Mouse (Mus musculus): ENCODE data around the gene Tgfb3. TPM values are rescaled to one million over a fixed set of nuclear protein-coding genes. Genes with fewer than 3 reads are reported as not detected.

The Tgfb3 gene
- polyA plus RNA-seq, 1 experiment from 2014 or later: 4.0 TPM

DNA sequence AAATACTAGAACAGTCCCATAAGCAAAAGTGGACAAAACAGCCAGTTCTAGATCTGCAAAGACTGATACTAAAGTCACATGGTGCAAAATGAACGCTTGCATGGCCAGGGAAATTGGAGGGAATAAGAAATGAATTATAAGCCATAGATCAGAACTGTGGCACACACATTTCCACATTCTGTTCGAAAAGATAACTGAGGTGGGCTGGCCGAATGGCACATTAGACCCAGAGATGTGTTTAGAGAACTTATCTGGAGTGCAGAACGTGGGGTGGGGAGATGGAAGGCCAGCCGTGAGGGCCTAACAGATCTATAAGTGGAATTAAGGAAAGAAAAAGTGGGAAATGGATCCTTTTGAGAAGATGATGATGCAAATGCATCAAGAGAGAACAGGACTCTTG, 27.4 kb downstream of the Tgfb3 start:
- WGBS: 92% methylated on average over 5 of the region's 5 CpGs
- Histone ChIP-seq H3K4me1 (ENCODE audit: control insufficient read depth, insufficient read depth, low read length) (no peaks in the 10 kb centered on the region), H3K27me3 (replicated peaks; ENCODE audit: control insufficient read depth, insufficient read depth, low read length) (no peaks in the 10 kb centered on the region), H3K4me2 (ENCODE audit: low read length) (no peak overlapping the region), H3K36me3 (ENCODE audit: control insufficient read depth, insufficient read depth, low read length) (0 out of 2 replicates have a peak, but pooled peaks cover 4% of the 10 kb centered on the region), H3K9me3 (replicated peaks; ENCODE audit: control insufficient read depth, low read length) (no peaks in the 10 kb centered on the region), H3K9ac (ENCODE audit: low read length) (no peak overlapping the region), H3K4me3 (ENCODE audit: low read depth, low read length) (no peak overlapping the region), H3K27ac (ENCODE audit: low read depth, low read length) (no peak overlapping the region)
- DNase-seq (ENCODE audit: low spot score): no peak
- no peak for ATAC-seq

GRCm38 (mm10) chr12:86049813-86050212, 29.0 kb downstream of the Tgfb3 start:
- Histone ChIP-seq H3K9ac (ENCODE audit: low read length) (no peak overlapping the region), H3K9me3 (replicated peaks; ENCODE audit: control insufficient read depth, low read length) (no peaks in the 10 kb centered on the region), H3K4me2 (ENCODE audit: low read length) (no peak overlapping the region), H3K4me1 (ENCODE audit: control insufficient read depth, insufficient read depth, low read length) (no peaks in the 10 kb centered on the region), H3K27me3 (replicated peaks; ENCODE audit: control insufficient read depth, insufficient read depth, low read length) (no peaks in the 10 kb centered on the region), H3K36me3 (ENCODE audit: control insufficient read depth, insufficient read depth, low read length) (no peaks in the 10 kb centered on the region), H3K4me3 (ENCODE audit: low read depth, low read length) (no peak overlapping the region), H3K27ac (ENCODE audit: low read depth, low read length) (no peak overlapping the region)
- 60% methylated on average over 6 of the region's 6 CpGs for WGBS
- ATAC-seq (no peak), DNase-seq (ENCODE audit: low spot score) (no peak)

DNA sequence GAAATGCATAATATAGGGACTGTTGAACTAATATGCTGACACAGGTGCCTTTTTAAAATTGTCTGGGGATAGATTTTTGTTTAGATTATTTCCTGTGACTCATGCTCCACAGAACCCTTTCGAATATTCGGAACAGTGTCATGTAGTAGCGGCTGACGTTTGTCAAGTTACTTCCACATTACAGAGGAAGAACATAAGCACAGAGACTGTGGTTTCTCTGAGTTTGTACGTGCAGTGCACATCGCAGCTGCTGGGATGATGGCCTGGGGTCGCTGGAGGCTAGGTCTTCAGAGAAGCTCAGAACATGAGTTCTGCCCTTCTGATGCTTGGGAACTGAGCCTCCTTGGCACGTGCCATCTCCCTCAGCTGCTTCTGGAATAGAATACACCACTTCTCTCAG, 31.5 kb downstream of the Tgfb3 start:
- WGBS: 91% methylated on average over 8 of the region's 8 CpGs
- Histone ChIP-seq H3K4me1 (ENCODE audit: control insufficient read depth, insufficient read depth, low read length) (no peaks in the 10 kb centered on the region), H3K4me3 (ENCODE audit: low read depth, low read length) (no peak overlapping the region), H3K9ac (ENCODE audit: low read length) (no peak overlapping the region), H3K27me3 (replicated peaks; ENCODE audit: control insufficient read depth, insufficient read depth, low read length) (no peaks in the 10 kb centered on the region), H3K36me3 (ENCODE audit: control insufficient read depth, insufficient read depth, low read length) (no peaks in the 10 kb centered on the region), H3K27ac (ENCODE audit: low read depth, low read length) (no peak overlapping the region), H3K9me3 (replicated peaks; ENCODE audit: control insufficient read depth, low read length) (no peaks in the 10 kb centered on the region), H3K4me2 (ENCODE audit: low read length) (no peak overlapping the region)
- ATAC-seq (no peak), DNase-seq (ENCODE audit: low spot score) (no peak)

DNA sequence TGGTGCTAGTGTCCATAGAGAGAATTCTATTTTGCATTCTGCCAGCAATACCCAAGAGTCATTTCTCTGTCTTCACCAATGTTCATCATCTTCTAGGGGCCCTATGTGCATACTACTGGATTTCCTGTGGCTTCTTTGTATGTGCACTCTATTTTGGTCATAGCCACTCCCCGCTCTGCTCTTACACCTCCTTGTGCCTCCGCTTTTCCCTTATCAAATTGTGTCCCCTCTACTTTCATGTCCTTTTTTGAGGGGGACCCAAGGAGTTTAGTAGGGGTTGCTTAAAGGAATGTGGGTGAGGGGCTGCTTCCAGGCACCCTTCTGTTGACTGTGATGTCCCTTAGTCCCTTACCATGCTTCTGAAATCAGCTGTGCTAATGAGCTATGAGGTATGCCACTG, 32.1 kb downstream of the Tgfb3 start:
- H3K4me1 ChIP-seq (ENCODE audit: control insufficient read depth, insufficient read depth, low read length): no peaks in the 10 kb centered on the region

DNA sequence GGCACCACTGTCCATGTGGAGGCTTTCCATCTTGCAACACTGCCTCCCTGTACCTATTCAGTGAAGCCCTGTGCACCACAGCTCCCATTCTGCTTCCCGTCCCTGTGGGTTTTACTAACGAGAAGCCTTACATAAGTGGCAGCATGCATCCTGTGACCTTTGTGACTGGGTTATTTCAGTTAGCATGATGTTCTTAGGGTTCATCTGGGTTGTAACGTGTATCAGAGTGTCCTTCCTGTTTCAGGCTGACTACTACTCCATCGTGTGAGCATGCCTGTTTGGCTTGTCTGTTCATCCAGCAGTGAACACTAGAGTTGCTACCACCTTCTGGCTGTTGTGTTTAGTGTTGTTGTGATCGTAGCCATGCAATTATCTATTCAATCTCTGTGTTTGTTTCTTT, 32.7 kb downstream of the Tgfb3 start:
- Histone ChIP-seq H3K27ac (ENCODE audit: low read depth, low read length) (no peak overlapping the region), H3K4me2 (ENCODE audit: low read length) (no peak overlapping the region), H3K4me3 (ENCODE audit: low read depth, low read length) (no peak overlapping the region), H3K9me3 (replicated peaks; ENCODE audit: control insufficient read depth, low read length) (no peaks in the 10 kb centered on the region), H3K9ac (ENCODE audit: low read length) (no peak overlapping the region), H3K4me1 (ENCODE audit: control insufficient read depth, insufficient read depth, low read length) (no peaks in the 10 kb centered on the region), H3K36me3 (ENCODE audit: control insufficient read depth, insufficient read depth, low read length) (no peaks in the 10 kb centered on the region), H3K27me3 (replicated peaks; ENCODE audit: control insufficient read depth, insufficient read depth, low read length) (no peaks in the 10 kb centered on the region)
- DNase-seq (ENCODE audit: low spot score) (no peak), ATAC-seq (no peak)
- WGBS: 73% methylated on average over 5 of the region's 5 CpGs

More for the DNA sequence above, 32.1 kb downstream of the Tgfb3 start:
- H3K27ac ChIP-seq (ENCODE audit: low read depth, low read length): no peak overlapping the region
- no peaks in the 10 kb centered on the region for H3K9me3 ChIP-seq (replicated peaks; ENCODE audit: control insufficient read depth, low read length)
- no peak overlapping the region for H3K4me2 ChIP-seq (ENCODE audit: low read length)
- no peaks in the 10 kb centered on the region for H3K27me3 ChIP-seq (replicated peaks; ENCODE audit: control insufficient read depth, insufficient read depth, low read length)
- no peak for DNase-seq (ENCODE audit: low spot score)
- no peak overlapping the region for H3K4me3 ChIP-seq (ENCODE audit: low read depth, low read length)
- 100% methylated on average over 2 of the region's 2 CpGs for WGBS
- H3K36me3 ChIP-seq (ENCODE audit: control insufficient read depth, insufficient read depth, low read length): no peaks in the 10 kb centered on the region
- no peak overlapping the region for H3K9ac ChIP-seq (ENCODE audit: low read length)
- no peak for ATAC-seq

- H3K4me3 ChIP-seq (ENCODE audit: low read depth, low read length): no peak overlapping the region
- H3K27me3 ChIP-seq (replicated peaks; ENCODE audit: control insufficient read depth, insufficient read depth, low read length): no peaks in the 10 kb centered on the region
- DNase-seq (ENCODE audit: low spot score) (no peak), ATAC-seq (no peak)
- H3K4me2 ChIP-seq (ENCODE audit: low read length): no peak overlapping the region
- no peaks in the 10 kb centered on the region for H3K4me1 ChIP-seq (ENCODE audit: control insufficient read depth, insufficient read depth, low read length)
- no peak overlapping the region for H3K27ac ChIP-seq (ENCODE audit: low read depth, low read length)
- H3K36me3 ChIP-seq (ENCODE audit: control insufficient read depth, insufficient read depth, low read length): no peaks in the 10 kb centered on the region
- H3K9ac ChIP-seq (ENCODE audit: low read length): no peak overlapping the region
- WGBS: 92% methylated on average over 6 of the region's 6 CpGs
- H3K9me3 ChIP-seq (replicated peaks; ENCODE audit: control insufficient read depth, low read length): no peaks in the 10 kb centered on the region
Measured at GRCm38 (mm10) chr12:86039751-86040150, 39.1 kb downstream of the Tgfb3 start.

DNA sequence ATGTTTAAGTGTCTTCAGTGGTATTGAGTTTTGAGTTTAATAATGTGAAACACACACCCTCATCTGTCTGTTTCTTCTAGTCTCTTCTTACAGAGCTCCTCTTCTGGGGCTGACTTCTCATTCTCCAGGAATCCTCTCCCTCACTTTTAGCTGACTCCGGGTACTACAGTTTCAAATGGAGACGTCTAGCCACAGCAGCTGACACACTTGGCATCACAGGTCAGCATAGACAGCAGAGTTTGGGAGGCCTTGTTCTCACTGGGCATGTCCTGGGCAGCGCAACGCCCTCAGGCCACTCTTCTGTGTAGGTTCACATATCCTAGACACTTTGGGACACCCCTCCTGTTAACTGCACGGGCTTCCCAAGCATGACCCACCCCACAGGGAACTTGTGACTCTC, 39.8 kb downstream of the Tgfb3 start:
- no peaks in the 10 kb centered on the region for H3K36me3 ChIP-seq (ENCODE audit: control insufficient read depth, insufficient read depth, low read length)
- H3K27ac ChIP-seq (ENCODE audit: low read depth, low read length): no peak overlapping the region
- DNase-seq (ENCODE audit: low spot score) (no peak), ATAC-seq (no peak)
- no peaks in the 10 kb centered on the region for H3K4me1 ChIP-seq (ENCODE audit: control insufficient read depth, insufficient read depth, low read length)
- H3K4me3 ChIP-seq (ENCODE audit: low read depth, low read length): no peak overlapping the region
- WGBS: 82% methylated on average over 5 of the region's 5 CpGs
- no peak overlapping the region for H3K4me2 ChIP-seq (ENCODE audit: low read length)
- no peaks in the 10 kb centered on the region for H3K9me3 ChIP-seq (replicated peaks; ENCODE audit: control insufficient read depth, low read length)
- H3K9ac ChIP-seq (ENCODE audit: low read length): no peak overlapping the region
- no peaks in the 10 kb centered on the region for H3K27me3 ChIP-seq (replicated peaks; ENCODE audit: control insufficient read depth, insufficient read depth, low read length)

- Histone ChIP-seq H3K4me3 (ENCODE audit: low read depth, low read length) (no peak overlapping the region), H3K4me1 (ENCODE audit: control insufficient read depth, insufficient read depth, low read length) (no peaks in the 10 kb centered on the region), H3K9ac (ENCODE audit: low read length) (no peak overlapping the region), H3K9me3 (replicated peaks; ENCODE audit: control insufficient read depth, low read length) (no peaks in the 10 kb centered on the region), H3K4me2 (ENCODE audit: low read length) (no peak overlapping the region), H3K27ac (ENCODE audit: low read depth, low read length) (no peak overlapping the region; the same call in 1 of the 2 replicates), H3K36me3 (ENCODE audit: control insufficient read depth, insufficient read depth, low read length) (no peaks in the 10 kb centered on the region), H3K27me3 (replicated peaks; ENCODE audit: control insufficient read depth, insufficient read depth, low read length) (no peaks in the 10 kb centered on the region)
- DNase-seq (ENCODE audit: low spot score) (peak; percentile 7), ATAC-seq (no peak)
- WGBS: 31% methylated on average over 12 of the region's 12 CpGs
Measured at GRCm38 (mm10) chr12:86037235-86037921, 41.5 kb downstream of the Tgfb3 start.

GRCm38 (mm10) chr12:86036368-86037166, 42.3 kb downstream of the Tgfb3 start:
- Histone ChIP-seq H3K27me3 (replicated peaks; ENCODE audit: control insufficient read depth, insufficient read depth, low read length) (no peaks in the 10 kb centered on the region), H3K9ac (ENCODE audit: low read length) (no peak overlapping the region), H3K4me2 (ENCODE audit: low read length) (no peak overlapping the region), H3K27ac (ENCODE audit: low read depth, low read length) (no peak overlapping the region; the same call in 1 of the 2 replicates), H3K9me3 (replicated peaks; ENCODE audit: control insufficient read depth, low read length) (no peaks in the 10 kb centered on the region), H3K4me3 (ENCODE audit: low read depth, low read length) (no peak overlapping the region), H3K36me3 (ENCODE audit: control insufficient read depth, insufficient read depth, low read length) (no peaks in the 10 kb centered on the region), H3K4me1 (ENCODE audit: control insufficient read depth, insufficient read depth, low read length) (no peaks in the 10 kb centered on the region)
- 41% methylated on average over 9 of the region's 9 CpGs for WGBS
- no peak for DNase-seq (ENCODE audit: low spot score)
- ATAC-seq: no peak

Measured in forebrain, embryonic 14.5 days (tissue).